Mouse (Mus musculus) liver, adult 10 weeks (tissue): ENCODE results near the gene Ovol2. TPM values are rescaled to one million over a fixed set of nuclear protein-coding genes. Genes with fewer than 3 reads are reported as not detected.

Experiments used
- polyA plus RNA-seq: library from polyadenylated mRNA; stranded (reverse); fragments of 350-450 nt; fragmentation: Illumina TruSeq; extraction: RNeasy Lipid Tissue Mini Kit (QIAGEN cat#74804); gene quantifications from one replicate; pipeline ENCODE4 v1.2.3, GENCODE M21; 2014; ENCODE audit warnings: low read depth, low replicate concordance

The Ovol2 gene
- polyA plus RNA-seq: not detected

DNA sequence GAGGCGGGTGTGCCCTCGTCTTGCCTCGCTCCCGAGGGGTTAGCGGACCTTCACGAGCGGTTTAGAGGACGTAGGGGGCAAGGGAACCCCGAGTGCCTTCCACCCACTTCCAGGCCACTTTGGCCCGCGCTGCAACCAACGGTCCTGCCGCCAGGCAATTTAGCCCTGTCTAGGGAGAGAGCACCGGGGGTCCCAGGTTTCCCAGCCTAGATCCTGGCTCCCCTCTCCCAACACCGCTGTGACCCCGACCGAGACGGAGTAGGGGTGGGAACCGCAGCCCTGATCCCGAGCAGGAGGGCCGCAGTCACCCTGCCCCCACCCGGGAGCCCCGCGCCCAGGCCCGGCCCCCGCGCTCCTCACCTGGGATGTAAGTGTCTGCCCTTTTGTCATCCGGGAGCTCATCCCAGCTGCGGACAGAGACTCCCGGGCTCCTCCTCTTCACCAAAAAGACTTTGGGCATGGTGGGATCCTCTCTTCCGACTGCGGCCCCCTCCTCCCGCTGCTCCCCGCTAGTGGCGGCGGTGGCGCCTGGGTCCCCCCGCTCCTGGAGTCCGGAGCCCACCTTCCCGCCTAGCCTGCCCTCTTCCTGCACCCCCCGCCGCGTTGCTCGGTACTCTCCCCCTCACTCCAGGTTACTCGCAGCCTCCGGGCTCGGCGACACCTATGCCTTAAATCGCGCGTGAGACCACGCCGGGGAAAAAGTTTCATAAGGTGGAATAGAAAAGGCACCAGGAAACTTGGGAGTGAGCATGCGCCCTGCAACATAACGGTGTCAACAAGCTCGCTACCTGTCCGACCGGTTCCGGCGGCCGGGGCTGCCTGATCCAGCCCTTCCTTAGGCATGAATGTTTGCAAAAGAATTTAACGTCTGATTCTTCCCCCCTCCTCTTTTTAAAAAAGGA, at the start of gene Ovol2:
Ovol2 (minus strand) TSS at position 746 of the 902 bp plus-strand sequence.

GRCm38 (mm10) chr2:144368400-144369019, 36.6 kb upstream of the Ovol2 start, which contains the start of the genes Kat14 and Pet117:
TSS of gene Kat14 (plus strand) at chr2:144368983.
TSS of gene Pet117 (plus strand) at chr2:144368996.

DNA sequence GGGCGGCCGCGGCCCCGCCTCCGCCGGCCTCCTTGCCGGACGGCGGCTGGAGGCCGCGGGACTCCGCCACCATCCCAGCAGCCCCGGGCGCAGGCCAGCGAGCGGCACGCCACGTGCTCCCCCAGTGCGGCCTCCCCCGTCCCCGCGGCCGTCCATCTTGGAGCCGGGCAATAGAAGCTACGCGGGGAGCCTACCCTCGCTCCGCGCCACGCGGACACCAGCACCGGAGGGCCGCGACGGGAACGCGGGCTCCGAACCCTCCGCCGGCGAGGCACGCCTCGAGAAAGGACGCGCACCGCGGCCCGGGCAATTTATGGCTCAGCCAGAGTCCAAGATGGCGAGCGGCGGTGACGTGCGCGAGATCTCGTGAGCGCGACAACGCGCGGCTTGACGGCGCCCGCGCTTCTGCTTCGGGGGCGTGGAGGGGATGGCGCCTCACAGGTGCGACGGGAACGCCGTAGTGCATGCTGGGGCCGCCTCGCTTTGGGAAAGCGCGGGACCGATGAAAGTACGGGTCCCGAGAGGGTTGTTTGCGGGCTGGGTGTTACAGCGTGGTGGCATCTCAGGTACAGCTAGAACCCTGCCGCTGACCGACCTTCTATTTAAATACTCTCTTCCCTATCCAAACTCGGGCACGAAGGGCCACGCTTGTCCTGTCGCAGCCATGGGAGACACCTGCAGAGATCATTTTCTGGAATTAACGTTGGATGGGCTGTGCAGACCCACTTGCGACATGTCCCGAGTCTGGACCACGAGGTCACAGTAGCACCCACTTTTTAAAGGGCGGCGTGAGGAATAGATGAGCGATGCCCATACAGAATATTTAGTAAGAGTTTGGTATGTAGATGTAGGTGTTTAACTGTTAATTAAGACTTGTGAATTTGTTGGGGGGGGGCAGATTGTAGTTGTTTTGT, 61.2 kb downstream of the Ovol2 start, which contains the start of the genes Mgme1 and Snx5:
Mgme1 (plus strand) TSS at position 157 of the 914 bp plus-strand sequence.
Snx5 (minus strand) TSS at position 400 of the 914 bp plus-strand sequence.

Other genes starting within 250 kb of the Ovol2 start
- gene Mgme1, start 61.5 kb downstream of the Ovol2 start, polyA plus RNA-seq: 3.7 TPM
- gene Snx5, start 61.2 kb downstream of the Ovol2 start, polyA plus RNA-seq: 105 TPM
- gene Kat14, start 36.8 kb upstream of the Ovol2 start, polyA plus RNA-seq: 5.1 TPM
- gene Pet117, start 36.9 kb upstream of the Ovol2 start, polyA plus RNA-seq: 1.8 TPM
- 0.29 TPM for gene Dzank1, start 195.3 kb upstream of the Ovol2 start, polyA plus RNA-seq
- 13.5 TPM for gene Polr3f, start 195.6 kb upstream of the Ovol2 start, polyA plus RNA-seq
- gene Rbbp9, start 218.7 kb upstream of the Ovol2 start, polyA plus RNA-seq: 48.8 TPM
- gene Sec23b, start 224.1 kb upstream of the Ovol2 start, polyA plus RNA-seq: 51.8 TPM